Mouse (Mus musculus) spleen, embryonic (tissue): ENCODE results near the gene Tcaf2.

Source experiments
- CTCF ChIA-PET: fragments of 350-600 bp; sonication (Branson Sonifier 250); formaldehyde crosslinking; loops from one replicate; lab custom pipeline; 2022; lab: Charles Lee

The Tcaf2 gene

GRCm38 (mm10) chr6:42644912-42645549 lies at the start of gene Tcaf2:
Gene Tcaf2, minus strand, starts transcription at chr6:42645254.
- CTCF ChIA-PET = no interaction called here

GRCm38 (mm10) chr6:42692517-42693190 lies 47.6 kb upstream of the Tcaf2 start:
- CTCF ChIA-PET = no interaction called here

DNA sequence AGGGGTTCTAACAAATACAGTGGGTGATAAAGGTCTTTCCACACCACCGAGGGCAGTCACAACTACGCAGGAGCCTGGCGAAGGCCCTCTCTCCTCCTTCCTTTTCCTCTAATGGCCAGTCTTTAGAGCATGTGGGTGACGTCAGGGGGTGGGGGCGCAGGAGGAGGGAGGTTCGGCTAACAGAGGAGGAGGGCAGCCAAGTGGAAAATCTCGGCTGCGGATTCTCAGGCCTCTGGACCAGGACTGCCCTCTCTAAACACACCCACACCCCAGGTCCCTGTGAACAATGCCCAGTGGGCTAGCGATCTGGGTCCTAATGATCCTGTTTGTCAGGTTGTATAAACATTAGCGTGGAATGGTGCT lies 47.1 kb upstream of the Tcaf2 start:
- CTCF ChIA-PET = no interaction called here

- CTCF ChIA-PET = no interaction called here
These were observed 44.7 kb upstream of the Tcaf2 start for GRCm38 (mm10) chr6:42689761-42690160.

DNA sequence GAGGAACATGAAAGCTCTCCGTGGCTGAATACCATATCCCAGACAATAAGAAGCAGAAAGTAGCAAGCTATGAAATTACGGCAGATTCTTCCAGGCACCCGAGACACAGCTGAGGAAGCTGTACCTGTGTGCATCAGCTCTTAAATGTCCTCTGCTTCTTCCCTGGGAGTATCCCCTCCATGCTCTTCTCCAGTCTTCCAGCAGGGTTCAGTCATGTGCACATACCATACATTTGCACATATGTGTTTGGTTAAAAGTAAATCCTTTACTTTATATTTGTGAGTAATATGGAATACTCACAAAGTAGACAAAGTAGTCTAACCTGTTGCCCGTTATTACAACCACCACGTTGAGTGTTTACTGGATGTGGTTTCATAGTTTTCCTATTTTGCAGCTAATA lies 42.9 kb upstream of the Tcaf2 start:
- CTCF ChIA-PET = no interaction called here

DNA sequence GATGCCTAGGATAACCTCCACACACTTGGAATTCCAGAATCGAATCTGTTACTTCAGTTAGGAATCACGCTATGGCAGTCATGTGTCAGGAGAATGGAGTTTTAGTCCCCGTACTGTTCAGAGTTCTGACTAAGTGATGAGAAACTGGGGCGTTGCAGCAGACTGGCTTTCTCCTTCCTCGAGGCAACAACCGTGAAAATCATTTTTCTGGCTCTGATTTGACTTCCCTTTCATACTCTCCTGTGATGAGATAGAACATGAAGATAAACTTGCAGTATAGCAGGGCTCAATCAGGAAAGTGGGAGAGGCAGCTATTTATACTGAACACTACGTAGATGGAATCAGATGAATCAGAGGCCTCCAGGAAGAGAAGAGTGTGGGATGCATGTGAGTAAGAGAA lies 35.0 kb upstream of the Tcaf2 start:
- CTCF ChIA-PET = no interaction called here

DNA sequence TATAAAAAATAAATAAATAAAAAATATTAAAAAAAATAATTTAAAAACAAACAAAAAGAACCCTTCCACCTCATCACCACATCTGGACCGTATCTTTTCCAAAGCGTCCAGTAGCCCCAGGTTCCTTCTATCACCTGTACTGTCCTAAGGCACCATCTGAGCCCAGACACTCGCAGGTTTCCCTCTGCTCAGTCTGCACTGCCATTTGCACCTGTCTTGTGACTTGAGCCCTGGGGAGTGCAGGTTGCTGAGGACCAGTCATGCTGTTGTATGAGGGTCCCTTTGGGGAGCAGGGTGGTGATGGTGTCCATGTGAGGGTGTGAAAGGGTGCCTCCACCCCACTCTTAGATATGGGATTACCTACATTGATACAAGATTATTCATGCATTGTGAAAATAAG lies 31.0 kb upstream of the Tcaf2 start:
- CTCF ChIA-PET = no interaction called here

GRCm38 (mm10) chr6:42671767-42672166 lies 26.7 kb upstream of the Tcaf2 start:
- CTCF ChIA-PET = no interaction called here

DNA sequence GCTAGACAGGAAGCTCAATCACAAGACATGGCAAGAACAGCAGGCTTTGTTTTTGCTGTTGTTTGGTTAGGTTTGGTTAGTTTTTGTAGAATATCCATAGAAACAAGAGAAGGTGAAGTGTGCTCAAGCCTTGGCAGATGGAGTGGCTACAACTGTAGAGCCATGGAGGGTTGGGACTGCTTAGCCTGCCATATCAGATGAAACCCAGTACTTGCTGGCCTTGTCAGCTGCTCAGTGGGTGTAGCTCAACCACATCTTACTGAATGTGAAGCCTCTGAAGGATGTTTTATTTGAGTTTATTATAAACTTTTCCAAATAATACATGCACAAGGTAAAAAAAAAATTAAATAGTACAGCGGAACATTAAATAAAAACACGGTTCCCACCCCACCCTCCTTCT lies 22.7 kb upstream of the Tcaf2 start:
- CTCF ChIA-PET = no interaction called here

DNA sequence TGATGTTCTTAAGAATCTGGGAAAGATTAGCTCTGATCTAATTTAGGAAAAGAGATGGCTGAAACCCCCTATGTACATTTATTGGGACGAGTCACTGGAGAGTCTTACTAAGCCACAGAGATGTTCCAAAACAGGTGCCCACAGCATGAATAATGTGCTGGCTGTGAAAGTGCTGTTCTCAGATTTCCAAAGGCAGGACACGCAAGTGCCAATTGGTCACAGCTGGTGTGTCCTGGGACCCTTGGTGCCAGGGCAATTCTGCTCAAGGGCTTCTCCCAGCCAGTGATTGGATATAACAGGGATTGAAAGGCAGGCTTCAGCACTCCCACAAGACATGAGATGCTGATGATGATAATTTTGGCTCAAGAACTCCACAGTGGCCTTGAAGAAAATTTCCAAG lies 16.7 kb upstream of the Tcaf2 start:
- CTCF ChIA-PET = no interaction called here

GRCm38 (mm10) chr6:42634393-42634792 lies 10.7 kb downstream of the Tcaf2 start:
- CTCF ChIA-PET = no interaction called here

DNA sequence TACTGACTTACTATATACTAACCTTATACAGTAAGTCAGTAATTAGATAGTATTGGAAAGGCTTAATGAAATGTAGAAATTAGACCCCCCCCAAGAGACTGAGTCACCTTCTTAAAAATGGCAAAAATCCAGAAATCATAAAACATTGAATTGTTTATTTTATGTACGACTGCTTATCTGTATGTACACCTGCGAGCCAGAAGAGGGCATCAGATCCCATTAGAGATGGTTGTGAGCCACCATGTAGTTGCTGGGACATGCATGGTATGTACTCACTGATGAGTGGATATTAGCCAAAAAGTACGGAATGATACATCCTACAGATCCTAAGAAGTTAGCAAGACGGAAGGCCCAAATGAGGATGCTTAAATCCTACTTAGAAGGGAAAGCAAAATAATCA lies 13.7 kb downstream of the Tcaf2 start:
- CTCF ChIA-PET = no interaction called here

DNA sequence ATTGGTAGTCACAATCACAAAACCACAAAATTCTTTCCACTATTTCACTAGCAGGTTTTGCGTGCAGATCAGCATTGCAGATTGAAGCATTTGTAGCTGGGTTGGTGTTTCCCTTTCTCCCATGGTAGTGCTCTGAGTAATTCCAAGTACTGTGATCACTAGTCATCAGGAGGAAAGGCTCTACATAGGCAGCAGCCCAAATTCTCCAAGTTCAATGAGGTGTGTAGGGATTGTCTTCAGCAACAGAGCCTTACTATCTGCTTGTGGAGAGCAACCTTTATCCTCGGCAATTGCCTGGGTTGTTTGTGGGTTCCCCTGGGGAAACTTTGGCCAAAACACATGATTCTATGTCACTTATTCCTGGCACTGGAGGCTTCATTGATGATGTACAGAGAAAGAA lies 28.1 kb downstream of the Tcaf2 start:
- CTCF ChIA-PET = no interaction called here

DNA sequence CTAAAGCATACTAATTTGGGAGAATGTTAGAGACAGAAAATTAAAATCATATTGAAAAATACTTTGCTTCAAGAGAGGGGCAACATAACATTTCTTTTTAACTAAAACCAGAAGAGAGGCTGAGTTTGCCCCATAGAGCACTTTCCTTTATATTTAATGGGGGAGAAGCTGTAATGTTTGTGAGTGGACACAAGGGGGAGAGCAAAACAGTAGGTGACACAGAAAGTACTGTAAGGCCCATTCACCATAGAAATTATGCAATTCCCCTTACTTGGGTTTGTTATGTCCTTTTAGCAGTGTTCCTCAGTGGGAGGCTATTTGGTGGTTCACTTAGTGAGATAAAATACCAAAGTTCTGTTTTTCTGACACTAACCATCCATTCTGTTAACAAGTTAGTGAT lies 32.8 kb downstream of the Tcaf2 start:
- CTCF ChIA-PET = no interaction called here

DNA sequence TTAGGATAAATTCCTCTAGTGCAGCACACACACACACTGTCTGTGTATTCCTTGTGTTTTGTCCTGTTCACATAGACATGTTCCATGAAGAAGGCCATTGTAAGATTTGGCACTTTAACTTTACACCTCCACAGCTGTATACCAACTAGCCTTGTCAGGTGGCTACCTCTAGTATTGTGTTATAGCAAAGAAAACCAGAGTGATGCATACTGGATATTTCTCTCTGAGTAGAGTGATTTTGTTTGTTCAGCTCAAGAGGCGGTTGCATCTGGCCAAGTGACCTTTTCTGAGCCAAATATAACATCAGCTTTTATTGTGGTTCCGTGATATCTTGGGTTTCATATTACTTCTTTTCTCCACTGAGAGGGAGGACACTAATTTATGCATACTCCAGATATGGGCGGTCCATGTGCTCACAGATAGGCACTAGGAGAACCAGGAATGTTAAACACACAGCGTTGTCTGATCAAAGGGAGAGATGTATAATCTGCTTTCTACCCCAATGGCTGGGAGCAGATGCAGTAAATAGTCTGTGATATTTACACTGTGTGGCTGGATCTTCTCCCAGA lies 34.0 kb downstream of the Tcaf2 start:
- CTCF ChIA-PET = no interaction called here

- CTCF ChIA-PET = no interaction called here
These were observed 47.5 kb downstream of the Tcaf2 start, which contains the start of gene Tcaf3 for GRCm38 (mm10) chr6:42597592-42597991. Gene Tcaf3, minus strand, starts transcription at chr6:42597692.

DNA sequence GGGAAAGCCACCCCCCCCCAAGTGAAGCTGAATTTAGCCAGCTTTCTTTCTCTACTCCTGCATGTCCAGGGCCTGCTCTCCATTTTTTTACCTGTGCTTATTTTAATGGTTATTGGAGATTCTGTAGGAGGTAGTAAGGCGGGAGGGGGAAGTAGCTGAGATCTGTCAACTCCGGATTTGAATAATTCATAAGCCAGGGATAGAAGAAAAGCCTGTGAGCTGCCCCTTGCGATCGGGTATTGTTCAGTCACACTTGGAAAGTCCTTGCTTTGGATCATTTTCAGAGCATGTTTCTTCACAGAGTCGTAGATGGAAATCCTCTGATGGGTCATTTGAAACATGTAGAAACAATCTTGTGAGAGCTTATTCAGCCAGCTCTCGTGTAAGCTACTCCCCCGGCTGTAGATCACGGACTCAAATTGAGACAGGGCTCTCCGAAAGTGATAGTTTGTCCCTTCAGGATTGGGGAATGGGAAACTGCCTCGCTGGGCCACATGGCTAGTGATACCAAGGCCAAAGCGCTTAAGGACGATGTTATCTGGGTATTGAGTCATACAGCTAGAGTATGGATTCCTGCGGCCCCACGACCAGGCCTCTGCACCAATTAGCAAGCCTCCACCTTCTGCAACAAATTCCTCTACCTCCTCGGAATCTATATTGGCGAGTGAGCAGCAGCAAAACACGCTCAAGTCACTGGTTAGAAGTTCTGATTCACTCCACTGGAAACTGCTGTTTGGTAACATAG lies 51.7 kb downstream of the Tcaf2 start:
- CTCF ChIA-PET = no interaction called here

- CTCF ChIA-PET = no interaction called here
These were observed 58.5 kb downstream of the Tcaf2 start for GRCm38 (mm10) chr6:42586569-42586968.

GRCm38 (mm10) chr6:42583488-42583872 lies 61.6 kb downstream of the Tcaf2 start:
- CTCF ChIA-PET = interaction anchor here (0.8 to 1.2 kb wide), 3 partner anchors 259 to 862 kb away, joined by 3 to 5 read pairs (median 4); partner anchors contain the start of gene Fam131b

GRCm38 (mm10) chr6:42582741-42583487 lies 62.1 kb downstream of the Tcaf2 start:
- CTCF ChIA-PET = interaction anchor here (0.6 to 1.2 kb wide), 4 partner anchors 258 to 1466 kb away, joined by 3 to 5 read pairs (median 4); partner anchors contain the start of gene Fam131b

- CTCF ChIA-PET = no interaction called here
These were observed 66.4 kb downstream of the Tcaf2 start for GRCm38 (mm10) chr6:42578678-42579077.

- CTCF ChIA-PET = no interaction called here
These were observed 67.6 kb downstream of the Tcaf2 start for GRCm38 (mm10) chr6:42577433-42577832.
